Mouse (Mus musculus): ENCODE data around the gene Stam2.

Gene Stam2

GRCm38 (mm10) chr2:52720231-52721025 is 21.7 kb downstream of the Stam2 start:
- no peak for DNase-seq

GRCm38 (mm10) chr2:52717076-52717475 is 25.0 kb downstream of the Stam2 start:
- DNase-seq: no peak

- DNase-seq: no peak
These were observed 26.5 kb downstream of the Stam2 start for GRCm38 (mm10) chr2:52715538-52715937.

GRCm38 (mm10) chr2:52714111-52714510 is 28.0 kb downstream of the Stam2 start:
- DNase-seq: no peak

GRCm38 (mm10) chr2:52710804-52711203 is 31.3 kb downstream of the Stam2 start:
- DNase-seq: no peak

- DNase-seq: no peak
These were observed 32.7 kb downstream of the Stam2 start for GRCm38 (mm10) chr2:52709417-52709816.

GRCm38 (mm10) chr2:52701368-52702036 is 40.6 kb downstream of the Stam2 start:
- no peak for DNase-seq

- no peak for DNase-seq
These were observed 41.7 kb downstream of the Stam2 start for GRCm38 (mm10) chr2:52700352-52700751.

- DNase-seq: peak; percentile 46
These were observed 47.5 kb downstream of the Stam2 start for GRCm38 (mm10) chr2:52694604-52695003.

- DNase-seq: no peak
These were observed 50.3 kb downstream of the Stam2 start for GRCm38 (mm10) chr2:52691745-52692144.

GRCm38 (mm10) chr2:52686601-52687000 is 55.5 kb downstream of the Stam2 start:
- no peak for DNase-seq

- DNase-seq: no peak
These were observed 64.5 kb downstream of the Stam2 start for GRCm38 (mm10) chr2:52677589-52677988.

- DNase-seq: no peak
These were observed 65.2 kb downstream of the Stam2 start for GRCm38 (mm10) chr2:52676913-52677303.

- peak; percentile 37 for DNase-seq
These were observed 65.8 kb downstream of the Stam2 start, which contains the start of gene Cacnb4 for GRCm38 (mm10) chr2:52676023-52676912. Gene Cacnb4 (minus strand): TSS chr2:52676831.

GRCm38 (mm10) chr2:52675278-52675987 is 66.6 kb downstream of the Stam2 start:
- peak; percentile 12 for DNase-seq

- no peak for DNase-seq
These were observed 67.2 kb downstream of the Stam2 start for GRCm38 (mm10) chr2:52674886-52675277.

- DNase-seq: no peak
These were observed 68.9 kb downstream of the Stam2 start for GRCm38 (mm10) chr2:52673172-52673571.

GRCm38 (mm10) chr2:52670733-52671132 is 71.3 kb downstream of the Stam2 start:
- DNase-seq: no peak

- DNase-seq: no peak
These were observed 73.6 kb downstream of the Stam2 start for GRCm38 (mm10) chr2:52668480-52668879.

- no peak for DNase-seq
These were observed 85.4 kb downstream of the Stam2 start for GRCm38 (mm10) chr2:52656722-52657121.

- no peak for DNase-seq
These were observed 87.5 kb downstream of the Stam2 start for GRCm38 (mm10) chr2:52654541-52654940.

- no peak for DNase-seq
These were observed 90.5 kb downstream of the Stam2 start for GRCm38 (mm10) chr2:52651547-52651946.
